Mouse (Mus musculus) MEL (cell line): ENCODE measurements at regions not wholly inside any gene's neighbourhood (a gene's known extent, or its start where the extent isn't known, plus 50 kb on each side); places are given as distances from the start of the nearest gene placed in this dataset.

Source experiments
- DNase-seq: peaks from one replicate; pipeline ENCODE4 v3.0.0; 2011; ENCODE audit warnings: low read depth, low spot score
- H3K27ac ChIP-seq: 2 replicates; pipeline ENCODE4 v1.5.1; 2012; ENCODE audit warnings: low read depth, mild to moderate bottlenecking, control low read depth, low read length, moderate library complexity; ENCODE audit not compliant: control insufficient read depth
- H3K27me3 ChIP-seq, 2 experiments: fragments of 150-350 bp in 1 of 2; sonication (generic) in 1 of 2; 2 replicates each; pipeline ENCODE4 v1.6.1; 2012; ENCODE audit warnings: low read length in 2 of 2, mild to moderate bottlenecking in 2 of 2, improper control_type of control experiment in 1 of 2, moderate library complexity in 1 of 2; ENCODE audit not compliant: insufficient read depth in 2 of 2, control insufficient read depth in 1 of 2
- H3K36me3 ChIP-seq, 2 experiments: 2 replicates each; pipeline ENCODE4 v1.6.1; 2012 to 2014; ENCODE audit warnings: low read length in 2 of 2, improper control_type of control experiment in 1 of 2, inconsistent platforms in 1 of 2, mild to moderate bottlenecking in 1 of 2; ENCODE audit not compliant: insufficient read depth in 2 of 2, control insufficient read depth in 1 of 2
- H3K4me1 ChIP-seq, 2 experiments: fragments of 150-350 bp in 1 of 2; sonication (generic) in 1 of 2; 2 replicates each; pipeline ENCODE4 v1.6.1; 2012; ENCODE audit warnings: low read length in 2 of 2, improper control_type of control experiment in 1 of 2, mild to moderate bottlenecking in 1 of 2; ENCODE audit not compliant: insufficient read depth in 2 of 2, control insufficient read depth in 1 of 2
- H3K4me3 ChIP-seq, 2 experiments: fragments of 150-350 bp in 1 of 2; sonication (generic) in 1 of 2; 2 replicates each; pipeline ENCODE4 v1.5.1; 2012; ENCODE audit warnings: low read depth in 2 of 2, low read length in 2 of 2, mild to moderate bottlenecking in 2 of 2, moderate library complexity in 2 of 2, control low read depth in 1 of 2, improper control_type of control experiment in 1 of 2; ENCODE audit not compliant: control insufficient read depth in 1 of 2, insufficient read depth in 1 of 2
- H3K79me2 ChIP-seq: 2 replicates; pipeline ENCODE4 v1.6.1; 2012; ENCODE audit warnings: mild to moderate bottlenecking, low read length, moderate library complexity; ENCODE audit not compliant: control insufficient read depth, poor library complexity, insufficient read depth
- H3K9ac ChIP-seq: 2 replicates; pipeline ENCODE4 v1.6.1; 2012; ENCODE audit warnings: low read depth, mild to moderate bottlenecking, control low read depth, low read length, moderate library complexity; ENCODE audit not compliant: control insufficient read depth, poor library complexity, severe bottlenecking
- H3K9me3 ChIP-seq: fragments of 150-350 bp; sonication (generic); replicated peaks from 2 replicates; pipeline ENCODE4 v1.6.1; 2012; ENCODE audit warnings: mild to moderate bottlenecking, low read length, improper control_type of control experiment, moderate library complexity; ENCODE audit not compliant: insufficient read depth
- ELF1 ChIP-seq: IDR thresholded peaks from 2 replicates; pipeline ENCODE4 v1.6.1; 2014; ENCODE audit warnings: low read depth, mild to moderate bottlenecking, inconsistent platforms, low read length, improper control_type of control experiment, moderate library complexity
- GATA1 ChIP-seq: IDR thresholded peaks from 2 replicates; pipeline ENCODE4 v1.6.1; 2011; ENCODE audit warnings: low read depth, low read length, improper control_type of control experiment
- JUND ChIP-seq: IDR thresholded peaks from 2 replicates; pipeline ENCODE4 v1.6.1; 2011; ENCODE audit warnings: low read depth, mild to moderate bottlenecking, improper control_type of control experiment, low read length
- KAT2A ChIP-seq: conservative IDR thresholded peaks from 2 replicates; pipeline ENCODE4 v1.6.1; 2012; ENCODE audit warnings: low read depth, low read length, improper control_type of control experiment, inconsistent platforms
- MAX ChIP-seq: IDR thresholded peaks from 2 replicates; pipeline ENCODE4 v1.6.1; 2011; ENCODE audit warnings: low read length, improper control_type of control experiment
- MEF2A ChIP-seq: IDR thresholded peaks from 2 replicates; pipeline ENCODE4 v1.6.1; 2014; ENCODE audit warnings: low read depth, mild to moderate bottlenecking, inconsistent platforms, low read length, improper control_type of control experiment; ENCODE audit not compliant: poor library complexity, insufficient replicate concordance, severe bottlenecking; ENCODE audit errors: extremely low read depth
- MXI1 ChIP-seq: IDR thresholded peaks from 2 replicates; pipeline ENCODE4 v1.6.1; 2011; ENCODE audit warnings: mild to moderate bottlenecking, low read depth, low read length, improper control_type of control experiment
- MYC ChIP-seq: IDR thresholded peaks from 2 replicates; pipeline ENCODE4 v1.6.1; 2011; ENCODE audit warnings: low read depth, mild to moderate bottlenecking, low read length, improper control_type of control experiment, moderate library complexity
- NRF1 ChIP-seq: IDR thresholded peaks from 2 replicates; pipeline ENCODE4 v1.6.1; 2014; ENCODE audit warnings: low read depth, mild to moderate bottlenecking, inconsistent platforms, low read length, improper control_type of control experiment, moderate library complexity; ENCODE audit not compliant: poor library complexity, insufficient read depth, severe bottlenecking
- POLR2AphosphoS2 ChIP-seq: IDR thresholded peaks from 2 replicates; pipeline ENCODE4 v1.6.1; 2011; ENCODE audit warnings: low read length, improper control_type of control experiment
- RAD21 ChIP-seq: IDR thresholded peaks from 2 replicates; pipeline ENCODE4 v1.6.1; 2011; ENCODE audit warnings: mild to moderate bottlenecking, low read depth, low read length, improper control_type of control experiment
- RCOR1 ChIP-seq: IDR thresholded peaks from 2 replicates; pipeline ENCODE4 v1.6.1; 2012; ENCODE audit warnings: low read depth, mild to moderate bottlenecking, inconsistent platforms, low read length, improper control_type of control experiment
- SMC3 ChIP-seq: IDR thresholded peaks from 2 replicates; pipeline ENCODE4 v1.6.1; 2011; ENCODE audit warnings: low read depth, low read length, improper control_type of control experiment
- TCF12 ChIP-seq: IDR thresholded peaks from 2 replicates; pipeline ENCODE4 v1.6.1; 2014; ENCODE audit warnings: low read depth, mild to moderate bottlenecking, inconsistent platforms, low read length, improper control_type of control experiment, moderate library complexity
- USF2 ChIP-seq, 2 experiments: IDR thresholded peaks; 2 replicates each; pipeline ENCODE4 v1.6.1; 2011 to 2012; ENCODE audit warnings: improper control_type of control experiment in 2 of 2, low read length in 2 of 2, borderline replicate concordance in 1 of 2, inconsistent platforms in 1 of 2, low read depth in 1 of 2, mild to moderate bottlenecking in 1 of 2; ENCODE audit not compliant: insufficient read depth in 1 of 2
- ZKSCAN1 ChIP-seq: IDR thresholded peaks from 2 replicates; pipeline ENCODE4 v1.6.1; 2012; ENCODE audit warnings: low read depth, mild to moderate bottlenecking, inconsistent platforms, low read length, improper control_type of control experiment, moderate library complexity

GRCm38 (mm10) chr2:117915821-117916220, 195.9 kb upstream of the Thbs1 start:
- no peaks in the 10 kb centered on the region for H3K9me3 ChIP-seq
- TF ChIP-seq ZKSCAN1: no peak
- TF ChIP-seq SMC3: no peak
- no peak for TF ChIP-seq GATA1
- TF ChIP-seq MEF2A: no peak
- TF ChIP-seq MXI1: no peak
- no peak for TF ChIP-seq MAX
- TF ChIP-seq KAT2A: no peak
- TF ChIP-seq RCOR1: no peak
- no peak for TF ChIP-seq NRF1
- no peak for TF ChIP-seq ELF1
- TF ChIP-seq POLR2AphosphoS2: no peak
- TF ChIP-seq USF2 (IDR thresholded peaks at IDR 0.05; ENCODE audit: borderline replicate concordance in 1 of 2, insufficient read depth in 1 of 2, low read depth in 1 of 2, low read length in 2 of 2): no peak
- TF ChIP-seq RAD21: no peak

DNA sequence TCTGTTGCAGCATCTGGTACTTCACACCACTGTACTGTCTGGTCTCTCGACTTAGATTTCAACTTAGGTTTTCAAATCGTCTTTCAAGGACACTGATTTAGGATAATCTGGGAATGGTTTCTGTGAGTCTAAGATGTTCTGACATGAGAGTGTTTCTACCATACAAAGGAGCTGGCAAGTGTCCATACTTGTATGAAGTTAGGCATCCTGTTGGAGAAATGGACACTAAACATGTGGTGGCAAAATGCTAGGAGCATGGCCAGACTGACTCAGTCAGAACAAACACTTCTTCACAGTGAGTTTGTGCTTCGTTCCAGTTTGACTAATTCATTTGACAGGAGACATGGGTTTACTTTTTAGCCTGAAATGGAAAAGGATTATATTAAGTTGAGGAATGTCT, 194.5 kb upstream of the Thbs1 start:
- H3K27ac ChIP-seq: no peak overlapping the region
- H3K4me3 ChIP-seq: no peak overlapping the region
- H3K9me3 ChIP-seq: no peaks in the 10 kb centered on the region
- H3K9ac ChIP-seq: no peak overlapping the region
- H3K79me2 ChIP-seq: no peaks in the 10 kb centered on the region
- no peaks in the 10 kb centered on the region for H3K27me3 ChIP-seq
- no peak for DNase-seq
- H3K36me3 ChIP-seq: no peaks in the 10 kb centered on the region
- TF ChIP-seq POLR2AphosphoS2 (no peak), USF2 (IDR thresholded peaks at IDR 0.05; ENCODE audit: borderline replicate concordance in 1 of 2, insufficient read depth in 1 of 2, low read depth in 1 of 2, low read length in 2 of 2) (no peak), TCF12 (no peak), MYC (no peak), JUND (no peak), RCOR1 (no peak)
- H3K4me1 ChIP-seq: no peaks in the 10 kb centered on the region

More at GRCm38 (mm10) chr2:117915821-117916220, 195.9 kb upstream of the Thbs1 start:
- no peak for DNase-seq
- Histone ChIP-seq H3K27ac (no peak overlapping the region), H3K4me1 (no peaks in the 10 kb centered on the region), H3K79me2 (no peaks in the 10 kb centered on the region), H3K9ac (no peak overlapping the region), H3K27me3 (no peaks in the 10 kb centered on the region), H3K36me3 (no peaks in the 10 kb centered on the region), H3K4me3 (no peak overlapping the region)
